Mouse (Mus musculus): Measurements from ENCODE around the gene Ints6. TPM values are rescaled to one million over a fixed set of nuclear protein-coding genes. Genes with fewer than 3 reads are reported as not detected.

Gene Ints6
- polyA plus RNA-seq, 1 experiment, result 8.8 TPM

DNA sequence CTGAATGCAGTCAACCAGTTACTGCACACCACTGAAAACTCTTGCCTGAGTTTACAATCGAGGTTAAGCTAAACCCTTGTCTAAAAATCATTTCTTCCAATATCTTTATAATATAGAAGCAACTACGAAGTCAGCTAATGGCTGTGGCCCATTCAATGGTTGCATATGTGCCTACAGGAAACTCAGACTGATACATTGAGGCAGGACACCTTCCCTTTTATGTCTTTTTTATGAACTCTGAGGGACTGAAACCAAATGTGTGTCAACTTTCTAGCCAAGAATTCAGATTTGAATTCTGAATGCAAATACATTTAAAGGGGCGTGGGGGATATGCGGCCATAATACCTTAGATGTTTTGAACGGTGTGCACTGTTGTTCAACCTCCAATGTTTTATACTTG is 2.3 kb downstream of the Ints6 start:
- Histone ChIP-seq H3K36me3 (ENCODE audit: control insufficient read depth, insufficient read depth, low read length) (no peaks in the 10 kb centered on the region), H3K4me3 (ENCODE audit: control insufficient read depth, insufficient read depth, low read length) (no peak overlapping the region), H3K27me3 (ENCODE audit: control insufficient read depth, insufficient read depth, low read length) (no peaks in the 10 kb centered on the region), H3K4me1 (replicated peaks; ENCODE audit: control insufficient read depth, insufficient read depth, low read length) (peaks cover 5% of the 10 kb centered on the region; the same call in 1 of the 2 replicates), H3K27ac (ENCODE audit: control insufficient read depth, insufficient read depth, low read length) (no peak overlapping the region)
- 98% methylated on average over 5 of the region's 5 CpGs for WGBS
- DNase-seq, result no peak
- TF ChIP-seq CTCF (IDR thresholded peaks at IDR 0.05; ENCODE audit: borderline replicate concordance, control insufficient read depth, extremely low read depth, insufficient read depth, low read length, poor library complexity) (no peak), POLR2A (IDR thresholded peaks at IDR 0.05; ENCODE audit: control insufficient read depth, extremely low read depth, insufficient read depth, low read length, poor library complexity) (no peak)

DNA sequence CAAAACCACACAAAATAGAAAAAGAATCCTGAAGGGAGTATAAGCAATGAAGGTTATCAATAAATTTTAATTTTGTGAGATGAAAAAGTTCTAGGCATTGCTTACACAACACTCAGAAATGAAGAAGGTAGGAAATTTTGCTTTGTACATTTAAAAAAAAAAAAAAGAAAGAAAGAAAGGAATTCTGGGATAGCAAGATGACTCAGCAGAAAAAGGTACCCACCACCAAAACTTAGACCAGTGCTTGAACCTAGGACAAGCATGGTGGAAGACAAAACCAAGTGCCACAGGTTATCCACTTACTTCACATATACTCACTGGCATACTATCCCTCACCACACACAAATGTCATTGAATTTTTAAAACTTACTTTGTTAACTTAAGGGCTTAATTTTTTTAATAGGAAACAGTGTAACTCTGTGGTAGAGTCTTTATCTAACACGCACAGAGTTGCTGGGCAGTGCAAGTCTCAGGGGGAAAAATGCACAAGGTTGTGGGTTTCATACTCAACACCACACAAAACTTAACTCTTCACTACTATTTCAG is 5.8 kb downstream of the Ints6 start:
- TF ChIP-seq POLR2A (IDR thresholded peaks at IDR 0.05; ENCODE audit: control insufficient read depth, extremely low read depth, insufficient read depth, low read length, poor library complexity) (no peak), CTCF (IDR thresholded peaks at IDR 0.05; ENCODE audit: borderline replicate concordance, control insufficient read depth, extremely low read depth, insufficient read depth, low read length, poor library complexity) (no peak)
- Histone ChIP-seq H3K27ac (ENCODE audit: control insufficient read depth, insufficient read depth, low read length) (no peak overlapping the region), H3K4me1 (replicated peaks; ENCODE audit: control insufficient read depth, insufficient read depth, low read length) (peaks cover 3% of the 10 kb centered on the region; the same call in 1 of the 2 replicates), H3K27me3 (ENCODE audit: control insufficient read depth, insufficient read depth, low read length) (no peaks in the 10 kb centered on the region), H3K4me3 (ENCODE audit: control insufficient read depth, insufficient read depth, low read length) (no peak overlapping the region), H3K36me3 (ENCODE audit: control insufficient read depth, insufficient read depth, low read length) (no peaks in the 10 kb centered on the region)
- DNase-seq, result no peak
- 97% methylated on average over 1 of the region's 1 CpGs for WGBS

DNA sequence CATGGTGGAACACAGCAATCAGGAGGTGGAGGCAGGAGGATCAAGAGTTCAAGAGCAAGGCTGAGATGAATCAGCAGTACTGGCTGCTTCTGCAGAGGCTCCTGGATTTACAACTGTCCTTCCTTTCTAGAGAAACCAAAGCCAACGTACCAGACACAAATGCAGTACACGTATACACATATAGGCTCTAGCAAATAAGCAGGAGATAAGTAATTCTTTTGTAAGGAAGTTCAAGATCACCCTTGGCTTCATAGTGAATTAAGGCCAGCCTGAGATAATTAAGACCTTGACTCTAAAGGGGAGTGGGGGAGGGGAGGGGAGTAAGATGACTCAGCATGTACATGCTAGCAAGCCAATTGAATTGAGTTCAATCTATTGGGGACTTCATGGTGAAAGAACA is 9.5 kb downstream of the Ints6 start:
- Histone ChIP-seq H3K36me3 (ENCODE audit: control insufficient read depth, insufficient read depth, low read length) (no peaks in the 10 kb centered on the region), H3K4me3 (ENCODE audit: control insufficient read depth, insufficient read depth, low read length) (no peak overlapping the region), H3K4me1 (replicated peaks; ENCODE audit: control insufficient read depth, insufficient read depth, low read length) (no peaks in the 10 kb centered on the region), H3K27me3 (ENCODE audit: control insufficient read depth, insufficient read depth, low read length) (no peaks in the 10 kb centered on the region), H3K27ac (ENCODE audit: control insufficient read depth, insufficient read depth, low read length) (no peak overlapping the region)
- DNase-seq, result no peak
- no peak for TF ChIP-seq POLR2A (IDR thresholded peaks at IDR 0.05; ENCODE audit: control insufficient read depth, extremely low read depth, insufficient read depth, low read length, poor library complexity)
- TF ChIP-seq CTCF (IDR thresholded peaks at IDR 0.05; ENCODE audit: borderline replicate concordance, control insufficient read depth, extremely low read depth, insufficient read depth, low read length, poor library complexity), result no peak
- WGBS, result 93% methylated on average over 2 of the region's 2 CpGs

DNA sequence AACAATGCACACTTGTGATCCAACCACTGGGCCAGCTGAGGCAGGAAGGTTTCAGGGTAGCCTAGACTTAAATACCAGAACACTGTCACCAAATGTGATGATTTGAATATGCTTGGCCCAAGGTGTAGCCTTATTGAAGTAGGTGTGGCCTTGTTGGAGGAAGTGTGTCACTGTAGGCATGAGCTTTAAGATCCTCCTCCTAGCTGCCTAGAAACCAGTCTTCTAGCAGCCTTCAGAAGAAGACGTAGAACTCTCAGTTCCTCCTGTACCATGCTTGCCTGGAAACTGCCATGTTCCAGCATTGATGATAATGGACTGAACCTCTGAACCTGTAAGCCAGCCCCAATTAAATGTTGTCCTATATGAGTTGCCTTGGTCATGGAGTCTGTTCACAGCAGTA is 25.3 kb downstream of the Ints6 start:
- H3K27ac ChIP-seq (ENCODE audit: control insufficient read depth, insufficient read depth, low read length), result no peak overlapping the region
- peaks cover 10% of the 10 kb centered on the region for H3K36me3 ChIP-seq (ENCODE audit: control insufficient read depth, insufficient read depth, low read length)
- no peak for DNase-seq
- no peak for TF ChIP-seq CTCF (IDR thresholded peaks at IDR 0.05; ENCODE audit: borderline replicate concordance, control insufficient read depth, extremely low read depth, insufficient read depth, low read length, poor library complexity)
- no peak for TF ChIP-seq POLR2A (IDR thresholded peaks at IDR 0.05; ENCODE audit: control insufficient read depth, extremely low read depth, insufficient read depth, low read length, poor library complexity)
- WGBS, result 88% methylated on average over 1 of the region's 1 CpGs
- no peaks in the 10 kb centered on the region for H3K27me3 ChIP-seq (ENCODE audit: control insufficient read depth, insufficient read depth, low read length)
- H3K4me3 ChIP-seq (ENCODE audit: control insufficient read depth, insufficient read depth, low read length), result no peak overlapping the region
- 0 out of 2 replicates have a peak, but pooled peaks cover 2% of the 10 kb centered on the region for H3K4me1 ChIP-seq (replicated peaks; ENCODE audit: control insufficient read depth, insufficient read depth, low read length)

DNA sequence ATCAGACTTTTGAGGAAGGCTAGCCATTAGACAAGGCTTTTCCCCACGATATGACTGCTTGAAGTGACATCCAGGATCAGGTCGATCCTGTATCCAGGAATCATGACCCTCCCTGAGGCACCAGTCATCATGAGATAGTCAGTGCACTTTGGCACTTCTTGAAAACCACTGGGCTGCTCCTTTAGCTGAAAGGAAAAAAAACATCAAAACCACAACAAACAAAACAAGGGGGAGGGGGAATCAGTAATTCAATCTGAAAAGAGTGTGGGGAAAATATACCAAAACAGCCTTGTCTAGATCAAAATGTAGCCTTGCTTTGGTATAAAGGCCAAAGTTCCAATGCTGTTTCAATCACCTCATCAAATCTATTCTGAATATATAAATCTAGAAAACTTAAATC is 27.3 kb downstream of the Ints6 start:
- Histone ChIP-seq H3K27me3 (ENCODE audit: control insufficient read depth, insufficient read depth, low read length) (no peaks in the 10 kb centered on the region), H3K4me3 (ENCODE audit: control insufficient read depth, insufficient read depth, low read length) (no peak overlapping the region), H3K27ac (ENCODE audit: control insufficient read depth, insufficient read depth, low read length) (no peak overlapping the region), H3K4me1 (replicated peaks; ENCODE audit: control insufficient read depth, insufficient read depth, low read length) (0 out of 2 replicates have a peak, but pooled peaks cover 2% of the 10 kb centered on the region), H3K36me3 (ENCODE audit: control insufficient read depth, insufficient read depth, low read length) (peaks cover 10% of the 10 kb centered on the region)
- TF ChIP-seq POLR2A (IDR thresholded peaks at IDR 0.05; ENCODE audit: control insufficient read depth, extremely low read depth, insufficient read depth, low read length, poor library complexity), result no peak
- TF ChIP-seq CTCF (IDR thresholded peaks at IDR 0.05; ENCODE audit: borderline replicate concordance, control insufficient read depth, extremely low read depth, insufficient read depth, low read length, poor library complexity), result no peak
- 94% methylated on average over 2 of the region's 2 CpGs for WGBS
- no peak for DNase-seq

DNA sequence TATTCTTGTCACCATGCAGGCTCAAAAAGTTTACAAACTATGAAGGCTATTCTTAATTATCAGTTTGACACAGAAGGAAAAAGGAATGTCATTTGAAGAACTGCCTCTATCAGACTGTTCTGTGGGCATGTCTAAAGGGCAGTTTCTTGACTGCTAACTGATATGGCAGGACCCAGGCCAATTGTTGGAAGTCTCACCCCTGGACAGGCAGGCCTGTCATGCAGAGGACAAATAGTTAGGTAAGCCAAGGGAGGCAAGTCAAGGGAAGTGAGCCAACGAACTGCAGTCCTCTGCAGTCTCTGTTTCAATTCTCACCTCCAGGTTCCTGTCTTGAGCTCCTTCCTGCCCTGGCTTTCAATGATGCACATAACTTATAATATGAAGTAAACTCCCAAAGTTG is 29.1 kb downstream of the Ints6 start:
- Histone ChIP-seq H3K27me3 (ENCODE audit: control insufficient read depth, insufficient read depth, low read length) (no peaks in the 10 kb centered on the region), H3K36me3 (ENCODE audit: control insufficient read depth, insufficient read depth, low read length) (peaks cover 10% of the 10 kb centered on the region), H3K27ac (ENCODE audit: control insufficient read depth, insufficient read depth, low read length) (no peak overlapping the region), H3K4me3 (ENCODE audit: control insufficient read depth, insufficient read depth, low read length) (no peak overlapping the region), H3K4me1 (replicated peaks; ENCODE audit: control insufficient read depth, insufficient read depth, low read length) (0 out of 2 replicates have a peak, but pooled peaks cover 2% of the 10 kb centered on the region)
- DNase-seq, result no peak
- WGBS, result 71% methylated on average over 1 of the region's 1 CpGs
- TF ChIP-seq POLR2A (IDR thresholded peaks at IDR 0.05; ENCODE audit: control insufficient read depth, extremely low read depth, insufficient read depth, low read length, poor library complexity) (no peak), CTCF (IDR thresholded peaks at IDR 0.05; ENCODE audit: borderline replicate concordance, control insufficient read depth, extremely low read depth, insufficient read depth, low read length, poor library complexity) (no peak)

DNA sequence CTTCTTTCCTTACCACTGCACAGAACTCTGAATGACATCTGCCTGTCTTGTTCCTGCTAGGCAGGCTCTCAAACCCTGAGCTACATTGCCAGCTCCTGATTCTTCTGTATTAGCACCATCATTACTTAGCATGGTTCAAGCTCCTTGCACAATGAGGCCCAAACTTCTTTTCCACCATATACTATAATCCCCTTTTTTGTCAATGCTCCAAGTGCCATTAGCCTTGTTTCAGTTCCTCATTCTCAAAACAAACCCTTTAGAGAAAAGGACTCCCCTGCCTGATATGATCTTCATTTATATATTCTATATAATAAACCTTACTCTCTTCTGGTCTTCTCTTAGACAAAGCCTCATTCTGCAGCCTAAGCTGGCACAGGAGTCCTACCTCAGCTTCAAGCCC is 36.4 kb downstream of the Ints6 start:
- DNase-seq, result no peak
- Histone ChIP-seq H3K27ac (ENCODE audit: control insufficient read depth, insufficient read depth, low read length) (no peak overlapping the region), H3K4me3 (ENCODE audit: control insufficient read depth, insufficient read depth, low read length) (no peak overlapping the region), H3K27me3 (ENCODE audit: control insufficient read depth, insufficient read depth, low read length) (no peaks in the 10 kb centered on the region), H3K4me1 (replicated peaks; ENCODE audit: control insufficient read depth, insufficient read depth, low read length) (no peaks in the 10 kb centered on the region), H3K36me3 (ENCODE audit: control insufficient read depth, insufficient read depth, low read length) (no peaks in the 10 kb centered on the region)
- TF ChIP-seq POLR2A (IDR thresholded peaks at IDR 0.05; ENCODE audit: control insufficient read depth, extremely low read depth, insufficient read depth, low read length, poor library complexity), result no peak
- no peak for TF ChIP-seq CTCF (IDR thresholded peaks at IDR 0.05; ENCODE audit: borderline replicate concordance, control insufficient read depth, extremely low read depth, insufficient read depth, low read length, poor library complexity)

Measured in thymus, adult 2 months (tissue).